Mouse (Mus musculus) heart, postnatal 10 days (tissue): ENCODE measurements at regions not wholly inside any gene's neighbourhood (a gene's known extent, or its start where the extent isn't known, plus 50 kb on each side); places are given as distances from the start of the nearest gene placed in this dataset.
"Not testable (repeated sequence)": the region's sequence is repeated elsewhere in the genome, so short reads cannot be mapped to it uniquely, and the experiment has no call there.

Experiments used
- DNase-seq, 2 experiments: peaks; one replicate each; pipeline ENCODE4 v3.0.0; 2021
- intact Hi-C: fragments of 180-260 bp; cut with DNase I; formaldehyde crosslinking; loops from one replicate; pipeline ENCODE4 v1.15.1; 2025

DNA sequence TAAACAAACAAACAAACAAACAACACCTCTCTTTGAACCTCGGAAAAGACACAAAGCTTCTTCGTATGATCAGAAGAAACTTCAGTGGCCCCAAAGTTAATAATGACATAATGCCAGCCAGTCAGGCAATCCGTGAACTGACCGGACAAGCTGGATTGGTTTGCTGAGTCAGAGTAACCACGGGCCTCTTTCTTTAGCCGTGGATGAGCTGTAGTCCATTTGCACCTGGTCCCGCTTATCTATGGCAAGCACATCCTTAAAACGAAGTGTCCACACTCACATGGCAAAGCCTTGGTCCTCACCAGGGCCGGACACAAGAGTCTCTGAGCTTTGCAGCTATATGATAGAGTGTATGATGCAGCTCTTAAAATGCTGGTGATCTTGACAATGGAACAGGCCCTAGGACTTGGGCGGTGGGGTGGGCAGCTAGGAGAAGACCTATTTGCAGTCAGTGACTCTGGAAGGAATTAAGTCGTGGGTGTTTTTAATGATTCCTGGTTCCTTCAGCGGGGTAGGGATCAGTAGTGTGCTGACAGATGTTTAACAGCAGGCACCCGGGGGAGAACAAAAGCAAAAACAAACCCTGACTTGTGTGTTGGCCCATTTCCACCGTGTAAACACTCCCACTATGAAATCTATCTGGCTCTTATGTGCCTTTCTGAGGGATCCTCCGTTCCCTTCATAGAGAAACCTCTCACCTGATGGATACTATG lies 53.6 kb upstream of the Dyrk2 start:
- DNase-seq, result peak; percentile 30 to 31
- intact Hi-C loops, result no loop called here

DNA sequence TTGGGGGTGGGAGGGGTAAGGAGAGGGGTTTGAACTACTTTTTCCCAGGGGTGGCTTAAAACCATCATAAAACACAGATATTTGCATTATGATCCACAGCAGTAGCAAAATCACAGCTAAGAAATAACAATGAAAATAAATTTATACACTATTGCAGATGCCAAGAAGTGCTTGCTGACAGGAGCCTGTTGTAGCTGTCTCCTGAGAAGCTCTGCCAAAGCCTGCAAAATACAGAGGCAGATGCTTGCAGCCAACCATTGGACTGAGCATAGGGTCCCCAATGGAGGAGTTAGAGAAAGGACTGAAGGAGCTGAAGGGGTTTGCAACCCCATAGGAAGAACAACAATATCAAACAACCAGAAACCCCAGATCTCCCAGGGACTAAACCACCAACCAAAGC lies 52.1 kb upstream of the Dyrk2 start:
- not testable (repeated sequence) for DNase-seq

More for the DNA sequence above, 52.1 kb upstream of the Dyrk2 start:
- intact Hi-C loops, result not testable (repeated sequence)
